ENCODE assay signal across 8 mouse cellular contexts in genomic region chr12:117751520-117752383, GRCm38 (mm10). TPM values are rescaled to one million over a fixed set of nuclear protein-coding genes. Genes with fewer than 3 reads are reported as not detected.
DNase-seq lines count a peak whose midpoint lies in the region; ATAC-seq lines count a peak whose summit lies in the region.

No protein-coding gene starts in this region.

- WGBS in heart, embryonic 12.5 days: 40% methylated on average over 25 of the region's 25 CpGs
- 26% methylated on average over 25 of the region's 25 CpGs for WGBS in kidney, embryonic 16.5 days
- 15% methylated on average over 25 of the region's 25 CpGs for WGBS in midbrain, embryonic 12.5 days

- no peak overlapping the region for H3K4me3 ChIP-seq in heart, embryonic 12.5 days
- H3K4me3 ChIP-seq in kidney, embryonic 16.5 days (ENCODE audit: low read length): 0 out of 2 replicates have a peak overlapping the region, but pooled peaks have one; percentile 5
- H3K4me3 ChIP-seq in midbrain, embryonic 12.5 days: peak overlapping the region; percentile 3

- no peaks in the 10 kb centered on the region for H3K9me3 ChIP-seq in heart, embryonic 12.5 days (replicated peaks)
- no peaks in the 10 kb centered on the region for H3K9me3 ChIP-seq in kidney, embryonic 16.5 days (ENCODE audit: low read length)
- H3K9me3 ChIP-seq in midbrain, embryonic 12.5 days: no peaks in the 10 kb centered on the region

- peak overlapping the region; percentile 67 for H3K27ac ChIP-seq in heart, embryonic 12.5 days (ENCODE audit: poor library complexity, severe bottlenecking)
- peak overlapping the region; percentile 65; the same call in 1 of the 2 replicates for H3K27ac ChIP-seq in kidney, embryonic 16.5 days (ENCODE audit: low read length)
- peak overlapping the region; percentile 88 for H3K27ac ChIP-seq in midbrain, embryonic 12.5 days (replicated peaks)

- no peak overlapping the region for H3K9ac ChIP-seq in heart, embryonic 12.5 days
- no peak overlapping the region for H3K9ac ChIP-seq in kidney, embryonic 16.5 days (replicated peaks; ENCODE audit: low read length)
- H3K9ac ChIP-seq in midbrain, embryonic 12.5 days (replicated peaks): peak overlapping the region; percentile 20

- no peaks in the 10 kb centered on the region for H3K27me3 ChIP-seq in heart, embryonic 12.5 days (replicated peaks)
- no peaks in the 10 kb centered on the region for H3K27me3 ChIP-seq in kidney, embryonic 16.5 days (ENCODE audit: insufficient read depth, low read length)
- peaks cover 22% of the 10 kb centered on the region for H3K27me3 ChIP-seq in midbrain, embryonic 12.5 days

- peaks cover 31% of the 10 kb centered on the region for H3K36me3 ChIP-seq in heart, embryonic 12.5 days
- no peaks in the 10 kb centered on the region for H3K36me3 ChIP-seq in kidney, embryonic 16.5 days (ENCODE audit: insufficient read depth, low read length)
- H3K36me3 ChIP-seq in midbrain, embryonic 12.5 days: peaks cover 24% of the 10 kb centered on the region

- peak; percentile 65 for ATAC-seq in heart, embryonic 12.5 days (ENCODE audit: insufficient number of reproducible peaks, low FRiP score)
- peak; percentile 76 for ATAC-seq in kidney, embryonic 16.5 days (ENCODE audit: low FRiP score, low TSS enrichment)
- peak; percentile 84 for ATAC-seq in midbrain, embryonic 12.5 days (ENCODE audit: low FRiP score, low read depth)
- no peak for ATAC-seq in erythroid progenitor cell, adult 5-6 weeks (replicated peaks; ENCODE audit: low FRiP score, poor library complexity, severe bottlenecking)

- peak; percentile 85 for DNase-seq in MN1 (ENCODE audit: low spot score)
- peak; percentile 29 to 38 for DNase-seq in cerebellum, postnatal 10 days
- no peak for DNase-seq in left cerebral cortex, adult 9 months (ENCODE audit: low spot score in 2 of 2)
- DNase-seq in urinary bladder, postnatal 4 days (ENCODE audit: low spot score in 2 of 2): no peak

- H3K4me1 ChIP-seq in heart, embryonic 12.5 days (replicated peaks): peaks cover 58% of the 10 kb centered on the region
- peaks cover 13% of the 10 kb centered on the region; the same call in 1 of the 2 replicates for H3K4me1 ChIP-seq in kidney, embryonic 16.5 days (ENCODE audit: insufficient read depth, low read length)
- H3K4me1 ChIP-seq in midbrain, embryonic 12.5 days: peaks cover 28% of the 10 kb centered on the region

- peak overlapping the region; percentile 36; the same call in 1 of the 2 replicates for H3K4me2 ChIP-seq in heart, embryonic 12.5 days
- peak overlapping the region; percentile 36 for H3K4me2 ChIP-seq in kidney, embryonic 16.5 days (replicated peaks; ENCODE audit: low read depth, low read length)
- H3K4me2 ChIP-seq in midbrain, embryonic 12.5 days (replicated peaks): peak overlapping the region; percentile 47

RNA-seq across cellular contexts. Expression of gene Cdca7l, which starts 52.3 kb away (rescaled TPM):
- 18.7 and 20.3 TPM in 2 replicates for polyA plus RNA-seq in heart, embryonic 12.5 days (2016; fragmentation: Nextera tagmentation; extraction: Ambion mirVana)
- 53.2 and 58.0 TPM in 2 replicates for polyA plus RNA-seq in kidney, embryonic 16.5 days (2015; fragmentation: Nextera tagmentation; extraction: Ambion mirVana)
- polyA plus RNA-seq in midbrain, embryonic 12.5 days (2016; fragmentation: Nextera tagmentation; extraction: Ambion mirVana): 26.0 and 28.6 TPM in 2 replicates
- 5.9 and 7.6 TPM in 2 replicates for total RNA-seq in erythroid progenitor cell, adult 5-6 weeks (2015; ENCODE audit: low replicate concordance)
- total RNA-seq in erythroid progenitor cell, adult 5-6 weeks (2017; ENCODE audit: low replicate concordance): 16.7 and 17.9 TPM in 2 replicates

Comparison
In these comparisons a context has a peak if more than half of its experiments do, and no peak if none do; other contexts are left out.
1. DNase-seq: peak in MN1 (single experiment) and cerebellum, postnatal 10 days (2 of 2); none in left cerebral cortex, adult 9 months (0 of 2) and urinary bladder, postnatal 4 days (0 of 2).
2. Peak in every context shown above with its lines, with median percentiles within 50 percentile points of each other: H3K27ac ChIP-seq and H3K4me2 ChIP-seq.